Mouse (Mus musculus) intestine, embryonic 14.5 days (tissue): ENCODE results near the gene Vmn1r175. TPM values are rescaled to one million over a fixed set of nuclear protein-coding genes. Genes with fewer than 3 reads are reported as not detected.
"Not testable (repeated sequence)": the region's sequence is repeated elsewhere in the genome, so short reads cannot be mapped to it uniquely, and the experiment has no call there.

Experiments
- ATAC-seq: fragments of 200-750 bp; cut with Nextera tagmentation; replicated peaks from 2 replicates; pipeline ENCODE4 v1.8.0; 2017; ENCODE audit warnings: low read depth, moderate number of reproducible peaks, moderate TSS enrichment, moderate library complexity; ENCODE audit not compliant: low FRiP score, low TSS enrichment
- DNase-seq: peaks from one replicate; pipeline ENCODE4 v3.0.0-alpha.2; 2018; ENCODE audit warnings: low spot score
- H3K27ac ChIP-seq: fragments of 300-500 bp; sonication (generic); 2 replicates; pipeline ENCODE4 v1.5.1; 2014; ENCODE audit warnings: low read depth, mild to moderate bottlenecking, control low read depth
- H3K27me3 ChIP-seq: fragments of 300-500 bp; sonication (generic); replicated peaks from 2 replicates; pipeline ENCODE4 v1.6.1; 2014; ENCODE audit warnings: low read length, control low read depth; ENCODE audit not compliant: control insufficient read depth, insufficient read depth
- H3K36me3 ChIP-seq: fragments of 300-500 bp; sonication (generic); 2 replicates; pipeline ENCODE4 v1.6.1; 2014; ENCODE audit warnings: low read length, control low read depth; ENCODE audit not compliant: control insufficient read depth, insufficient read depth
- H3K4me1 ChIP-seq: fragments of 300-500 bp; sonication (generic); replicated peaks from 2 replicates; pipeline ENCODE4 v1.6.1; 2014; ENCODE audit warnings: low read length, control low read depth, mixed read lengths; ENCODE audit not compliant: control insufficient read depth, insufficient read depth
- H3K4me2 ChIP-seq: fragments of 300-500 bp; sonication (generic); 2 replicates; pipeline ENCODE4 v1.6.1; 2014; ENCODE audit warnings: low read length
- H3K4me3 ChIP-seq: fragments of 300-500 bp; sonication (generic); 2 replicates; pipeline ENCODE4 v1.5.1; 2014; ENCODE audit warnings: low read depth, low read length, control low read depth, mixed read lengths
- H3K9ac ChIP-seq: fragments of 300-500 bp; sonication (generic); 2 replicates; pipeline ENCODE4 v1.6.1; 2014; ENCODE audit warnings: mild to moderate bottlenecking, low read length
- H3K9me3 ChIP-seq: fragments of 300-500 bp; sonication (generic); 2 replicates; pipeline ENCODE4 v1.6.1; 2016; ENCODE audit warnings: low read length, control low read depth; ENCODE audit not compliant: control insufficient read depth
- WGBS: fragments of 180-500 bp; shearing (Covaris S2); extraction: QIAGEN DNeasy Blood & Tissue Kit; methylation state at CpG from one replicate; pipeline ENCODE4 v1.1.7; 2014; 5-methylcytosine and 5-hydroxymethylcytosine counted together
- polyA plus RNA-seq: library from polyadenylated mRNA; unstranded; fragments of >200 nt; fragmentation: Nextera tagmentation; extraction: Ambion mirVana; gene quantifications from 2 replicates; pipeline ENCODE4 v1.2.1, GENCODE M21; 2014

The Vmn1r175 gene
- not detected in 2 replicates for polyA plus RNA-seq

- not testable (repeated sequence) for H3K9me3 ChIP-seq, H3K27me3 ChIP-seq, H3K4me1 ChIP-seq, H3K36me3 ChIP-seq, H3K4me3 ChIP-seq, H3K27ac ChIP-seq, H3K4me2 ChIP-seq, ATAC-seq, DNase-seq, H3K9ac ChIP-seq
Measured at GRCm38 (mm10) chr7:23810543-23810942, at the start of gene Vmn1r175. Gene Vmn1r175, minus strand, starts transcription at chr7:23810643.

- WGBS: no CpG with 5 or more reads among the region's 1 CpGs
- not testable (repeated sequence) for H3K36me3 ChIP-seq, H3K9me3 ChIP-seq, H3K4me3 ChIP-seq, H3K27me3 ChIP-seq, H3K4me1 ChIP-seq, DNase-seq, H3K4me2 ChIP-seq, ATAC-seq, H3K9ac ChIP-seq, H3K27ac ChIP-seq
Measured at GRCm38 (mm10) chr7:23837272-23837671, 26.8 kb upstream of the Vmn1r175 start, which contains the start of gene Vmn1r176. Gene Vmn1r176, minus strand, starts transcription at chr7:23837372.

DNA sequence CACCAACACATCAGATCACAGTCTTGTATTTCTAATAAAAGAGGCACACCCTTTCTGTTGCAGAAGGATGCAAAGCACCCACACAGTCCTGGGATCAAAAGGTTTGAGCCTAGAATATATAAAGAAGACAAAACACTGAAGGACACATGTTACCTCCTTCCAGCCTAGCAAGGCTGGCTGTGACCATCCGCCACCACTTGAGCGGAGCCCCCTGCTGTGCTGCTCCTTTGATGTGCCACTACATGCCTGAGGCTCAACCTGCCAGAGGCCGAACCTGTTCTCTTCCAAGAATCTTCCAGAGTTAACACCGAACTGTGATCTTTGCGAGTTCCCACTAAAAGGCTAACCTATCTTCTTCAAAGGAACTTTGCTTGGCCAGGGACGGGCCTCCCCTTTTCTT, 25.9 kb downstream of the Vmn1r175 start:
- 75% methylated on average over 6 of the region's 6 CpGs for WGBS
- no peak for ATAC-seq

More for the DNA sequence above, 25.9 kb downstream of the Vmn1r175 start:
- H3K27me3 ChIP-seq: no peaks in the 10 kb centered on the region
- DNase-seq: no peak
- no peak overlapping the region for H3K27ac ChIP-seq
- H3K4me2 ChIP-seq: no peak overlapping the region
- no peaks in the 10 kb centered on the region for H3K36me3 ChIP-seq
- H3K4me1 ChIP-seq: no peaks in the 10 kb centered on the region
- H3K4me3 ChIP-seq: no peak overlapping the region
- peaks cover 17% of the 10 kb centered on the region for H3K9me3 ChIP-seq
- no peak overlapping the region for H3K9ac ChIP-seq

Other genes starting within 250 kb of the Vmn1r175 start
- not detected in 2 replicates for gene Vmn1r169, start 235.1 kb downstream of the Vmn1r175 start, polyA plus RNA-seq
- gene Vmn1r170, start 204.5 kb downstream of the Vmn1r175 start, polyA plus RNA-seq: not detected in 2 replicates
- gene Vmn1r171, start 179.9 kb downstream of the Vmn1r175 start, polyA plus RNA-seq: not detected in 2 replicates
- not detected in 2 replicates for gene Vmn1r172, start 152.3 kb downstream of the Vmn1r175 start, polyA plus RNA-seq
- gene Vmn1r173, start 109.9 kb downstream of the Vmn1r175 start, polyA plus RNA-seq: not detected in 2 replicates
- gene Vmn1r174, start 58.4 kb downstream of the Vmn1r175 start, polyA plus RNA-seq: not detected in 2 replicates
- not detected in 2 replicates for gene Vmn1r176, start 26.7 kb upstream of the Vmn1r175 start, polyA plus RNA-seq
- not detected in 2 replicates for gene Vmn1r177, start 55.8 kb upstream of the Vmn1r175 start, polyA plus RNA-seq
- gene Vmn1r178, start 81.4 kb upstream of the Vmn1r175 start, polyA plus RNA-seq: not detected in 2 replicates
- not detected in 2 replicates for gene Vmn1r179, start 116.3 kb upstream of the Vmn1r175 start, polyA plus RNA-seq
- gene Vmn1r180, start 140.0 kb upstream of the Vmn1r175 start, polyA plus RNA-seq: not detected in 2 replicates
- gene Vmn1r181, start 164.0 kb upstream of the Vmn1r175 start, polyA plus RNA-seq: not detected in 2 replicates
- gene V1rd19, start 191.0 kb upstream of the Vmn1r175 start, polyA plus RNA-seq: not detected in 2 replicates
- gene Vmn1r183, start 242.6 kb upstream of the Vmn1r175 start, polyA plus RNA-seq: 0.07 TPM in 1 of 2 replicates, not detected in the other